Mouse (Mus musculus): Measurements from ENCODE around the gene Srp68. TPM values are rescaled to one million over a fixed set of nuclear protein-coding genes. Genes with fewer than 3 reads are reported as not detected.
A peak's percentile ranks its signal among the peaks of the same experiment; 100 is the strongest.

Srp68 gene
- polyA plus RNA-seq, 1 experiment from 2014 or later = 64.4 TPM

DNA sequence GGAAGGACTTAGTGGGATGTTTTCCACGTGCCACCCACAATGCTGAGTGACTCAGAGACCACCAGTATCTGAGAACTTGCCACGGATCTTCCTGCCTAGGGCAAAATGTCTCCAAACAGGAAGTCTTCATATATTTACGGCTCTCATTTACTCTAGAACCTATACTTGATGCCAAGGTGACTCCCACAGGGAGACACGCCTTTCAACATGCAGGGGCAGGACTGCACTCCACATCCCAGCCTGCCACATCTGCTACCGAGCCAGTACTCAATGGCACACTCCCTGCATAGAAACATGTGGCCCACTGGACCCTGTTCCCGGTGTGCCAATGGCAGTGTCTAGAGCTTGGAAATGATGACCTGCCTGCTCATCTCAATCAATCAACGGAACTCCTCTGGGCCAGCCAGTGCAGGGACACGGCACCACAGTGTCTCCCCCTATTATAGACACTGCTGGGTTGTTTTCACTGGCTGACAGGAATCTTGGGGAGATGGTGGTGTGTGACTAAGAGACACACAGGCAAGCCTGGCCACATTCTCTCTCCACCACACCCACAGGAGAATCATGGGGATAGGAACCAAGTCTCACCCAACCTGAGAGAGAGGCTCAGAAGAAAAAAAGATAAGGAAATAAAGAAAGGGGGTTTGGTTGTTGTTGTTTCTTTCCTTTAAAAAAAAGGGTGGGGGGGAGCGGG lies 17.9 kb downstream of the Srp68 start:
- Histone ChIP-seq H3K9ac (no peak overlapping the region), H3K27ac (replicated peaks) (no peak overlapping the region), H3K27me3 (no peaks in the 10 kb centered on the region), H3K4me3 (no peak overlapping the region), H3K4me2 (no peak overlapping the region), H3K4me1 (replicated peaks) (no peaks in the 10 kb centered on the region), H3K9me3 (no peaks in the 10 kb centered on the region), H3K36me3 (peaks cover 97% of the 10 kb centered on the region)
- 89% methylated on average over 9 of the region's 9 CpGs for WGBS
- no peak for ATAC-seq (ENCODE audit: low read depth)

DNA sequence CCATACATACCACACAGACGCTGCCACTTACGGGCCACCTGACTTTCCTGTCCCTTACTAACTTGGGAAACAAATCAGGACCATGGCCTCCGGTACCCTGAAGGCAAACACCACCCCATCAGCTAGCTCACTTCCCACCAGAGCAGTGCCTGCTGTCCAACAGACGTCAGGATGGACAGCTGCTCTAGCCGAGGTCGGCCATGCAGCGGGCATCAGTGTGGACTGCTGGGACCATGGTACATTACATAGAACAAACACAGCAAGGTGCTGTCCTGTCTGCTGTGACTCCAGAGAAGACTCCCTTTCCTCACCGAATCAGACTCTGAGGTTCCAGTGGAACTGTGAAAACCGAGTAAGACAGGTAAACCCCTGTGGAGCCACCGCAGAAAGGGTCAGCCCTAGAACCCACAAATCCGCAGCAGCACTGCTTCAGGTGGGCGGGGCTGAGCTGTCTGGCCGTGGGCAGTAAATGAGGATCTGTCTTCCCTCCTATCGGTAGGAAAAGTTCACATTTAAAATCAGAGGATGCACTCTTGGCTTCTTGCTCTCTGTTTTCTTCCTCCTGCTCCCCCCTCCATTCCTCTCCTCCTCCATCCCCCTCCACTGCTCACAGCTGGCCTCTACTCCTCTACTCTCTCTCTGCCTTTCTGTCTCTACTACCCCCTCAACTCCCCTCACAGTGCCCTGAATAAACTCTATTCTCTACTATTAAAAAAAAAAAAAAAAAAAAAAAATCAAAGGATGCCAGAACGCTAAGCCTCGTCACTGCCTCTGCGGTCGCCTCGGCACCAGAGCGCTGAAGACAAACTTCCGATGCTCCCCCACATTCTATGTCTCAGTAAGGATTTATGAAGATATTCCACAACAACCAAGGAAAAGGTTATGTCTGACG lies 18.7 kb downstream of the Srp68 start:
- Histone ChIP-seq H3K27me3 (no peaks in the 10 kb centered on the region), H3K9me3 (no peaks in the 10 kb centered on the region), H3K36me3 (peaks cover 98% of the 10 kb centered on the region), H3K4me3 (no peak overlapping the region), H3K4me2 (no peak overlapping the region), H3K4me1 (replicated peaks) (no peaks in the 10 kb centered on the region), H3K27ac (replicated peaks) (no peak overlapping the region), H3K9ac (no peak overlapping the region)
- WGBS = 85% methylated on average over 22 of the region's 22 CpGs
- ATAC-seq (ENCODE audit: low read depth) = no peak

DNA sequence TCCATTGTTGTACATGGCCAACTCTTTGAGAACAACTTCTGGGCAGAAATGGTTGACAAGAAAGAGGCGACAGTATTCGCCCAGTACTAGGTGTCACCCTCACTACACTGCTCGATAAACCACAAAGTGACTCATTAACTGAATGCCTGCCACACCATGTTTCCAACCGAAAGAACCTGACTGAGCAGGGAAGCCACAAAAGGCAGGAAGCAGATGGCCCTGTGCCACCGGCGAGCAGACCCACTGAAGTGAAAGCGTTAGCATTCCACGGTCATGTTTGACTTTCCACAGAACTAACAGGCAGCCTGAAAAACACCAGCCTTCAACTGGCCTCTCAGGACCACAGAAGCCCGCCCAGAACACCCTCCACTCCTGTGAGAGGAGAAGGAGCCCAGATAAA lies 19.4 kb downstream of the Srp68 start:
- H3K9ac ChIP-seq = no peak overlapping the region
- no peak for ATAC-seq (ENCODE audit: low read depth)
- H3K36me3 ChIP-seq = peaks cover 98% of the 10 kb centered on the region
- H3K4me3 ChIP-seq = no peak overlapping the region
- 84% methylated on average over 9 of the region's 9 CpGs for WGBS
- no peak overlapping the region for H3K4me2 ChIP-seq
- no peak overlapping the region for H3K27ac ChIP-seq (replicated peaks)
- no peaks in the 10 kb centered on the region for H3K4me1 ChIP-seq (replicated peaks)
- no peaks in the 10 kb centered on the region for H3K27me3 ChIP-seq
- H3K9me3 ChIP-seq = no peaks in the 10 kb centered on the region

DNA sequence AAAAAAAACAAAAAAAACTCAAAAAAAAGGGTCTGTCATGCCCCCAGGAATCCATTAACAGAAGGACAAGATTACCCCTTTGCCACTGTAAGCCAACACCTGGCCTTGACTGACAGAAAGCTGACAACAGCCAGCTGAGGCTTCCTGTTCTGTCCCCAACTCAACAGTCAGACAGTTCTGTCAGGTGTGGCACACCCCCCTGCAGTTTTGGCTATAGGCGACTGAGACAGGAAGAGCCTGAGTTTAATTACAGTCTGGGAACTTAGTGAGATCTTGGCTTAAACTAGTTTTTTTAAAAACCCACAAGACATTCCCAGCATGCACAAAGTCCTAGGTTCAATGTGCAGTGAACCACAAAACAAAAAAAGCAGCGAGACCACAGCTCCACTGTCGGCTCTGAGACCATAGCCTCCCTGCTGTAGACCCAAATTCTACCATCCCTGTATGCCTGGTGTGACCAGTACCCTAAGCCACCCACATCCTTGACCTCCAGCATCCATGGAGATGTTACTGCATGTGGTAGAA lies 20.9 kb downstream of the Srp68 start:
- H3K9me3 ChIP-seq = no peaks in the 10 kb centered on the region
- no peak overlapping the region for H3K4me3 ChIP-seq
- no peaks in the 10 kb centered on the region for H3K4me1 ChIP-seq (replicated peaks)
- H3K36me3 ChIP-seq = peaks cover 98% of the 10 kb centered on the region
- no peak overlapping the region for H3K4me2 ChIP-seq
- H3K9ac ChIP-seq = no peak overlapping the region
- no peak for ATAC-seq (ENCODE audit: low read depth)
- no peaks in the 10 kb centered on the region for H3K27me3 ChIP-seq
- WGBS = 93% methylated on average over 3 of the region's 3 CpGs
- no peak overlapping the region for H3K27ac ChIP-seq (replicated peaks)

DNA sequence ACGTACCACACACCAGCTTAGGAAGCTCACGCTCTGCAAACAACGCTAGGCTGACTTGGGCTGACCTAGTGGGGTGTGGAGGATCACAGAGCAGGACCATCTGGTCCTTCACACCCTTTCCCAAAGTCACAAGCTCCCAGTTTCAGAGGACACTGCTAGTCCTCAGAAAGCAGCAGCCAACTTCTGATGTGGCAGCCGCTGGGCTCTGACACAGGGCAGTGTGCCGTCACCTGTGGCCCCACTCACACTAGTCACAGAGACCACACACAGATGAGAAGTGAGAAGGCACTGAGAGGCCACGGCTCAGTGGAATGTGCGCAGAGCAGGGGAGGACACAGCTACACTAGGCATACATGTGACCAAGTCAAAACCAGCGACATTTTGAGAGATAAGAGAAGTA lies 23.1 kb downstream of the Srp68 start:
- no peak overlapping the region for H3K27ac ChIP-seq (replicated peaks)
- no peak overlapping the region for H3K4me3 ChIP-seq
- H3K9ac ChIP-seq = no peak overlapping the region
- H3K36me3 ChIP-seq = peaks cover 99% of the 10 kb centered on the region
- no peak overlapping the region for H3K4me2 ChIP-seq
- H3K4me1 ChIP-seq (replicated peaks) = no peaks in the 10 kb centered on the region
- no peaks in the 10 kb centered on the region for H3K27me3 ChIP-seq
- ATAC-seq (ENCODE audit: low read depth) = no peak
- WGBS = 94% methylated on average over 8 of the region's 8 CpGs
- no peaks in the 10 kb centered on the region for H3K9me3 ChIP-seq

DNA sequence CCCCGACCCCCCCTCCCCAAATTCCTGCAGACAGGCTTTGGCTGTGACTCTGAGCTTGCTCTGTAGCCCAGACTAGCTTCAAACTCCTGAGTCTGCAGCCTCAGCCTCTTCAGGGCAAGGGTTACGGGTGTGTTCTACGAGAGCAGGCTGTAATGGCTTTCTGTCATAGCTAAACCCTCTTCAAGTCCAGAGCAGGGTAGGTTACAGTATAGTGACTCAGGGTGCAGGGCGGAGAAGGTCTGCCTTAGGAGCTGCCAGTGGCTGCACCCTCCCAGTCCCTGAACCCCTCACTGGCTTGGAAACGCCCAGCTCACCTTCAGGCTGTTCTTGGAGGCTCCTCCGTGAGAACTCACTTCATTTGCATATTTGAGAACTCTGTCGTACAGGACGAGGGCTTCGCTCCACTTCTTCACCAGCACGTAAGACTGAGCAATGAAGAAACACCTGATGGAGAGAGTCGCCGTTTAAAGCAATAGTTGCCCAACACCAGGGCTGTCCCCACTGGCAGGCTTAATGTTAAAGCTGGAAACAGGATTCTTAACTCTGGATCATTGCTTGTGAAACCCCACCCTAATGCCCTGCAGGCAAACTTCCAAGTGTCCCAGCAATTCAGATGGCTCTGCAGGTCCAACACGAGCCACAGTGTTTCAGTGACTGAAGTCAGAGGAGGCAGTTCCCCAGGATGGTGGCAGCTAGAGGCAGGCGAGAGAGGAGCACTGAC lies 26.4 kb downstream of the Srp68 start:
- Histone ChIP-seq H3K27me3 (no peaks in the 10 kb centered on the region), H3K36me3 (peaks cover 100% of the 10 kb centered on the region), H3K4me2 (no peak overlapping the region), H3K4me3 (no peak overlapping the region), H3K4me1 (replicated peaks) (no peaks in the 10 kb centered on the region), H3K27ac (replicated peaks) (no peak overlapping the region), H3K9me3 (no peaks in the 10 kb centered on the region), H3K9ac (no peak overlapping the region)
- WGBS = 86% methylated on average over 14 of the region's 14 CpGs
- ATAC-seq (ENCODE audit: low read depth) = no peak

DNA sequence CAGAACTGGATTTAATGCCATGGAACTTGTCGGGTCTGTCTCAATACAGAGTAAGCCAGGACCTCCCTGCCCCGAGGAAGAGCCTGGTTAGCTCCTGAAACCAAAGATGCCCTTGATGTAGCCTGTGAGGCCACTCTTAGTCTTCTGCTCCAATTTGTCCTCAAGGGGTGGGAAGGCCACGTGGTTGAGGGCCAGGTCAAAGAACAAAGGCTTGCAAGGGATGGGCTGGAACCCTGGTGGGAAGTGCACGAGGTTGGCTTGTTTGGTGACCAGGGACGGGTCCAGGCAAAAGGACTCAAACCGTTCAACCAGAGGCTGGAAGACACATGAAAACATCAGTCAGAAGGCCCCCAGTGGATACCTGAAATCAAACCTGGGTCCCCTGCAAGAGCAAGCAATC lies 28.4 kb downstream of the Srp68 start:
- no peaks in the 10 kb centered on the region for H3K27me3 ChIP-seq
- ATAC-seq (ENCODE audit: low read depth) = no peak

DNA sequence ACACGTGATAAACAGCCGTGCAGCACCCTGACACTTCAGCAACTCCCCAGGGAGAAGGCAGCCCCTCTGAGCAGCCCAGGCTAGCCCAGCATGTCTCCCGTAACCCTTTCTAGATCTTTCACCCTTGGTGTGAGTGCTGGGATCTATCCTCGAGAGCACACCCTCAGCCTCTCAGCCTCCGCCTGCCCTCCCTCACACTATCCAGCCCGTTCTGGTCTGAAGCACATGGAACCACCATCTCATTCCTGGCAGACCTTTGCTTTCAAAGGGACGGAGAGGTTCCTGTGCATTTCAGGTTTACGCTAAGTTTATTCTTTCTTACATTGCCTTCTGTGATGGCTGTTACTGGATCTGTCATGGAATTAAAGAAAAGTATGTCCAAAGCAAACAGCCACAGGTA lies 29.4 kb downstream of the Srp68 start:
- H3K4me2 ChIP-seq = no peak overlapping the region
- no peak for ATAC-seq (ENCODE audit: low read depth)
- H3K9me3 ChIP-seq = no peaks in the 10 kb centered on the region
- peaks cover 13% of the 10 kb centered on the region for H3K4me1 ChIP-seq (replicated peaks)
- peaks cover 70% of the 10 kb centered on the region for H3K36me3 ChIP-seq
- no peak overlapping the region for H3K9ac ChIP-seq
- H3K27ac ChIP-seq (replicated peaks) = no peak overlapping the region
- no peak overlapping the region for H3K4me3 ChIP-seq
- H3K27me3 ChIP-seq = no peaks in the 10 kb centered on the region
- 87% methylated on average over 8 of the region's 8 CpGs for WGBS

More for the DNA sequence above, 28.4 kb downstream of the Srp68 start:
- H3K9ac ChIP-seq = no peak overlapping the region
- no peaks in the 10 kb centered on the region for H3K9me3 ChIP-seq
- H3K4me2 ChIP-seq = no peak overlapping the region
- 70% methylated on average over 6 of the region's 6 CpGs for WGBS
- H3K36me3 ChIP-seq = peaks cover 80% of the 10 kb centered on the region
- H3K4me1 ChIP-seq (replicated peaks) = peaks cover 9% of the 10 kb centered on the region
- H3K27ac ChIP-seq (replicated peaks) = no peak overlapping the region
- no peak overlapping the region for H3K4me3 ChIP-seq

DNA sequence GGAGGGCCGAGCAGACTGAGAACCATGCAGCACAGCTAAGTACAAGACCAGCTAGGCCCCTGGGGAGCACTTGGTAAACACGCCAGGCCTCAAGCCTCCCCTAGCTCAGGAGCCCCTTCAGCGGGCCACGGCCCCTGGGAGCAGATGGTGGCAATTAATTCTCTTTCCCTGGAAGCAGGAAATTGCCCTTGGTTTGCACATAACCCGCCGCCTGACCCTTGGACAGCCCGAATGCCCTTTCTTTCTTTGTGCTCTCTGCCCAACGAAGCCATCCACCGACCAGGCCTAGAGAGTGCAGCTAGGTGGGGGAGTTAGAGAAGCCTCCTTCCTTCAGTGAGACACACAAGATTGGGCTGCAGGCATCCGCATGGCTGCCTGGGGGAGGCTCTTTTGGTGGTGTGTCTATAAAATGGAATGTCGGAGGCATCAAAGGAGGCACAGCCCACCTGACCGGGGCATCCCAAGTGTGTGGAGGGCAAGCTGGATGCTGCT lies 32.2 kb downstream of the Srp68 start:
- Histone ChIP-seq H3K27ac (replicated peaks) (no peak overlapping the region), H3K4me3 (no peak overlapping the region), H3K4me1 (replicated peaks) (peaks cover 22% of the 10 kb centered on the region), H3K4me2 (no peak overlapping the region), H3K9ac (peak overlapping the region; percentile 1; the same call in 1 of the 2 replicates), H3K36me3 (peaks cover 42% of the 10 kb centered on the region), H3K9me3 (no peaks in the 10 kb centered on the region), H3K27me3 (peaks cover 21% of the 10 kb centered on the region)
- no peak for ATAC-seq (ENCODE audit: low read depth)
- 13% methylated on average over 12 of the region's 12 CpGs for WGBS

DNA sequence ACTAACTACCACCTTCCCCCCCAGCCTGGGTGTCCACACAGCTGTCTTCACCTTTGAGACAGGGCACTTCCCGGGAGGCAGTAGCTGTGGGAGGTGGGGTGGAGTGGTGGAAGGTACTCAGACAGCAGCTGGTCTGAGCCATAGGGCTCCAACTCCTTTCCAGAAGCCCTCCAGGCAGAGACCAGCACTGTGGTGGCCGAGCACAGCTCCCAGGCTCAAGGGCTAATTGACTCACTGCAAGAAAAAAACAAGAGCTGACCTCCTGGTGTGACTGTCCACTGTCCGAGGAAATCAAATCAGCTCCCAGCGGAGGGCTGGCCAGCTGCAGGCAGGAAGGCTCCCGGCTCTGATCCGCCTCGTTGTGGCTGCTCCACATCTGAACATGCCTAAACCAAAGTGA lies 34.2 kb downstream of the Srp68 start:
- no peak for ATAC-seq (ENCODE audit: low read depth)
- Histone ChIP-seq H3K4me1 (replicated peaks) (peaks cover 22% of the 10 kb centered on the region), H3K9ac (no peak overlapping the region), H3K36me3 (peaks cover 22% of the 10 kb centered on the region), H3K4me3 (no peak overlapping the region), H3K27me3 (peaks cover 26% of the 10 kb centered on the region), H3K27ac (replicated peaks) (no peak overlapping the region), H3K4me2 (no peak overlapping the region), H3K9me3 (no peaks in the 10 kb centered on the region)
- 5% methylated on average over 7 of the region's 7 CpGs for WGBS

DNA sequence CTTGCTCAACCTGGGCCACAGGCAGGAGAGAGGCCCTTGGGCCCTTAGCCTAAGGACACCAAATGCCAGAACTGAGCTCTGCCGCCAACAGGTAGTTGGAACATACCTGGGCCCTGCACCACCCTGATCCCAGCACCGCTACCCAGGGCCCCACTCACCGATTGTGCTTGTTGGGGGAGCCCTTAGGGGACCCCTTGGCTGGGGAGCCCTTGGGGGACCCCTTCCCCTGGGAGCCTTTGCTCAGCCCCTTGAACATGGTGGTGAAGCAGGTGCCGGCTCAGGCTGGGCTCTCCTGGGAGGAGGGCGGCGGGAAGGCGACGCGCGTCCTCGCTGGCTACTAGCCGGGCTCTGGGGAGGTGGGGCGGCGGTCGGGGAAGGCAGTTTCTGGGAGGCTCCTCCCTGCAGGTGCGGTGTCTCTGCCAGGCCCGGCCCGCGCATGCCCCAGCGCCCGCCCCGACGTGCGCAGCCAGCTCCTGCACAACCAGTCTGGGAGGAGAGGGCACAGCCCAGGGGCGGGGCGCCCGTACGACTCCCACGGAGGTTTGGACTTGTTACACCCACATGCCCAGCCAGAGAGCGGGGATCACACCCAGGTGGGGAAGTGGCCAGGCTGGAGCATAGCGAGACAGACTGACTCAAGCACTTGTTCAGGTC lies 36.1 kb downstream of the Srp68 start, which contains the start of gene Evpl:
Evpl (minus strand) TSS at position 336 of the 654 bp plus-strand sequence.
- H3K27ac ChIP-seq (replicated peaks) = no peak within 1 kb of the TSS
- peaks cover 22% of the 10 kb centered on the region for H3K4me1 ChIP-seq (replicated peaks)
- peaks cover 3% of the 10 kb centered on the region; the same call in 1 of the 2 replicates for H3K36me3 ChIP-seq
- no peak for ATAC-seq (ENCODE audit: low read depth)
- H3K4me2 ChIP-seq = peak within 1 kb of the TSS; percentile 14; the same call in 1 of the 2 replicates
- H3K9ac ChIP-seq = no peak within 1 kb of the TSS
- no peak within 1 kb of the TSS for H3K4me3 ChIP-seq
- 13% methylated on average over 31 of the region's 31 CpGs for WGBS
- H3K27me3 ChIP-seq = peaks cover 27% of the 10 kb centered on the region
- H3K9me3 ChIP-seq = no peaks in the 10 kb centered on the region

Data from neural tube, embryonic 13.5 days (tissue).